Mouse (Mus musculus) cerebellum, adult 2 months (tissue): ENCODE data around the gene Arhgef7. TPM values are rescaled to one million over a fixed set of nuclear protein-coding genes. Genes with fewer than 3 reads are reported as not detected.

Source experiments
- DNase-seq, 2 experiments: peaks; one replicate each; pipeline ENCODE4 v3.0.0; 2021
- H3K27ac ChIP-seq: fragments of 200-500 bp; 2 replicates; pipeline ENCODE4 v1.5.1; 2012; ENCODE audit warnings: low read length, control low read depth, inconsistent platforms; ENCODE audit not compliant: insufficient read depth
- H3K27me3 ChIP-seq: fragments of 200-500 bp; 2 replicates; pipeline ENCODE4 v1.6.1; 2012; ENCODE audit warnings: inconsistent platforms, mild to moderate bottlenecking, low read length, moderate library complexity; ENCODE audit not compliant: control insufficient read depth, insufficient read depth
- H3K4me1 ChIP-seq: fragments of 200-500 bp; 2 replicates; pipeline ENCODE4 v1.6.1; 2011; ENCODE audit warnings: low read length; ENCODE audit not compliant: control insufficient read depth, insufficient read depth
- H3K4me3 ChIP-seq: fragments of 200-500 bp; replicated peaks from 2 replicates; pipeline ENCODE3; 2011; ENCODE audit warnings: mild to moderate bottlenecking, low read depth, low read length, control low read depth; ENCODE audit not compliant: insufficient read depth
- CTCF ChIP-seq: fragments of 200-500 bp; IDR thresholded peaks from 2 replicates; pipeline ENCODE4 v1.5.1; 2011; ENCODE audit warnings: low read depth, mild to moderate bottlenecking, control low read depth, low read length, moderate library complexity, borderline replicate concordance; ENCODE audit not compliant: insufficient read depth
- POLR2A ChIP-seq: fragments of 200-500 bp; IDR thresholded peaks from 2 replicates; pipeline ENCODE4 v1.6.1; 2011; ENCODE audit warnings: low read length, control low read depth, borderline replicate concordance; ENCODE audit not compliant: insufficient read depth
- WGBS: fragments of 180-500 bp; shearing (Covaris S2); methylation state at CpG from one replicate; pipeline ENCODE4 v1.1.7; 2018; 5-methylcytosine and 5-hydroxymethylcytosine counted together
- polyA plus RNA-seq: library from polyadenylated mRNA; depleted of rRNA; stranded (reverse); fragments of >200 nt; gene quantifications from 2 replicates; pipeline ENCODE4 v1.2.3, GENCODE M21; 2012

Gene Arhgef7
- polyA plus RNA-seq, 1 experiment: 134 TPM

DNA sequence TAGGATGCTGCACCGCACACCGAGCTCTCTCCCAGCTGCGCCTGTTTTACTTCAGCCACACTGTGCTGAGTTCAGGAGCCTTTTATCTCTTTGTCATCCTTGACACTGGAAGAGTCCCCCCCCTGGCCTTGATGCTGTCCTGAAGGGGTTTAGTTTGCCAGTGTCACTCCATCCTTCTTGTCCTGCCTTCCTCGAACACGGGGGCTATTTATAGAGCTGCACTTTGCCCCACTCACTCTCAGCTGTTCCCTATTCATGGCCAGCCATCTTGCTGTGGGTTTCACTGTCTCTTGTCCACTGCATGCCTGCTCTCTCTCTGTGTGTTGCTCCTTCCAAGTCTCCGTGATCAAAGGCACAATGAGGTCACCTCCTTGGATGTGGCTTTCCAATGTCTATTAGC, 22.0 kb downstream of the Arhgef7 start:
- no peak overlapping the region for H3K4me3 ChIP-seq
- DNase-seq: no peak
- no peak overlapping the region for H3K27ac ChIP-seq
- TF ChIP-seq POLR2A: no peak
- TF ChIP-seq CTCF: no peak
- no peaks in the 10 kb centered on the region for H3K27me3 ChIP-seq
- H3K4me1 ChIP-seq: peaks cover 6% of the 10 kb centered on the region
- 59% methylated on average over 6 of the region's 6 CpGs for WGBS

DNA sequence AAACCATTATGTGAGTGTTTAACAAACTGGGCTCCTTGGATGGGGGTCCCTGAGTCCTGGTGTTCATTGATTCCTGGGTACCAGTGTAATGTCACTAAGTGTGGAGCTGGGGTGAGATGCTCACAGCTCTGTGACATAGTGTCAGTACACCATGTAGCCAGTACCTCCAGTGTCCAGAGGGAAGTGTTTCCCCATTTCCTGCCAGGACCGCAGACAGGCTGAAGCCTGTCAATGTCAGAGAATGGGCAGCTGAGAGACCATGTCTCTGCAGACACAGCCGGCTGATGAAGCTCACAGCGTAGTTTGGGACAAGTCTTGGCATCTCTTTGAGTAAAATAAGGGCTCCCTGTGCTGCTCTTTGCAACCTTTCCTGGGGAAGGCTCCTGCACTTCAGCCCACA, 24.8 kb downstream of the Arhgef7 start:
- WGBS: 74% methylated on average over 3 of the region's 3 CpGs
- no peak for TF ChIP-seq POLR2A
- no peak for DNase-seq
- Histone ChIP-seq H3K4me3 (no peak overlapping the region), H3K27me3 (no peaks in the 10 kb centered on the region), H3K27ac (no peak overlapping the region), H3K4me1 (peaks cover 3% of the 10 kb centered on the region)

DNA sequence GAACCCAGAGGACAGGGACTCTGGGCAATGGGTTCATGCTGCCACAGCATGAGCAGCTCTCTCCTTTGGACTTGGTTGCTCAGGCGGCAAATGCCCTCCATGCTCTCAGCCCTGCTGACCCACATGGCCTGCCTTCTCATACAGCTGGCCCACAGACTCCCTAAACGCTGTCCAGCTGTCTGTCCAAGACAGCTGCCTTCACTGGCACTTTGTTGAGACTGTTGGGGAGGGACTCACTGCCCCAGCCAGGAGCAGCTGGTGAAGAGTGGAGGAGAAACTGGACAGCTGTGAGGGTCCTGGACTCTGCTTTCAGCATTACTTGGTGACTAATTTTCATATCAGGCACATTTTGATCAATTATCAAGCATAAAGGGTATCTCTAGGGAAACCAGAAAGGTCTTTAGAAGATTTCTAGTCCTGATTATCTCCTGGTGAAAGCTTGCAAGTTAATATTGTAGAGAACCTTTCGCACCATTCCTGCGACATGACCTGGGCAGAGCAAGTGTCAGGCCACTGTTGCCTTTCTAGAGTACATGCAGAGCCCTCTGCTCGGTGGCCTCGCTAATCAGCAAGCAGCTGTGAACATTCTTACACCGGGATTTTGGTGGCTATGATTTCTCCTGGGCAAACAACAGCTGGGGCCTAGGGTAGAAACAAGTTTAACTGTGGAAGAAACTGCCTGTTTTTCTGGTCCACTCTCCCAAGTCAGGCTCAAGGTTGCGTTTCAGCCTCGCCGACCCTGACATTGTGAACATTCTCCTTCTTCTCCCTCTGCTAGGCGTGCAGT, 25.8 kb downstream of the Arhgef7 start:
- no peak overlapping the region for H3K27ac ChIP-seq
- H3K4me3 ChIP-seq: no peak overlapping the region
- TF ChIP-seq CTCF: no peak
- TF ChIP-seq POLR2A: no peak
- H3K4me1 ChIP-seq: peaks cover 6% of the 10 kb centered on the region
- H3K27me3 ChIP-seq: no peaks in the 10 kb centered on the region
- DNase-seq: no peak
- 74% methylated on average over 11 of the region's 11 CpGs for WGBS

DNA sequence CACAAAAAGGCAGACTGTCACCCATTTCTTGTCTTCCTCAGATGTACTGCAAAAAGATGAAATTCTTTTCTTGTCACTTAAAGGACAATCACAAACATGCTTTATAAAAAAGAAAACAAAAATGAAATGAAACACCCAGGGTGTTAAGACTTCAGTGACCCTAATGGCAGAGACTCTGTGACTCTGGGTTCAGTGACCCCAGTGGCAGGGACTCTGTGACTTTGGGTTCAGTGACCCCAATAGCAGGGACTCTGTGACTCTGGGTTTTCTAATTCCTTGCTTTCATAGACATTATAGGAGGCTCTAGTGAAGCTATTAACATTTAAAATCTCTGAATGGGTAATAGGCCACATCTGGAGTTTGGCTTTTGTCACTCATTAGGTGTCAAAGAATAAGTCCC, 27.2 kb downstream of the Arhgef7 start:
- no peak overlapping the region for H3K27ac ChIP-seq
- TF ChIP-seq POLR2A: no peak
- no peak for TF ChIP-seq CTCF
- DNase-seq: no peak
- H3K4me3 ChIP-seq: no peak overlapping the region
- peaks cover 3% of the 10 kb centered on the region; the same call in 1 of the 2 replicates for H3K4me1 ChIP-seq
- H3K27me3 ChIP-seq: no peaks in the 10 kb centered on the region

DNA sequence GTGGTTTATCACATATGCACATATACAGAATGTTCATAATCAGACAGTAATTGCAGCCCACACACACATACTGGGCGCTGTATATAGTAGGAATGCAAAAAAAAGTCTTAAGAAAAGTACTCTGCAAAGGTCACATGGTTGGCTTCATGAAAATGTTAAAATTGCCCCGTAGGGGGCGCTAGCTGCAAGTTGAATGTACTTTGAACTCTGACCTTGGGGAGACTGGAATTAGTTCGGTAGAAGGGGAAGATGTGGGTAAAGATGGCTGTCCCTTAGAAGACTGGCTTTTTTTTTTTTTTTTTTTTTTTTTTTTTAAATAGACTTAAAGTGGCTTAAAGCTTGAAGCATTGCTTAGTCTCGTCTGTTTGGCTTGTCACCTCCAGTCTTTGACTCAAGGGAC, 28.4 kb downstream of the Arhgef7 start:
- DNase-seq: peak; percentile 70 to 77
- peaks cover 4% of the 10 kb centered on the region; the same call in 1 of the 2 replicates for H3K4me1 ChIP-seq
- no peak for TF ChIP-seq POLR2A
- TF ChIP-seq CTCF: peak; percentile 60; the same call in 1 of the 2 replicates
- no peak overlapping the region for H3K4me3 ChIP-seq
- WGBS: 10% methylated on average over 5 of the region's 5 CpGs
- no peaks in the 10 kb centered on the region for H3K27me3 ChIP-seq
- H3K27ac ChIP-seq: no peak overlapping the region

DNA sequence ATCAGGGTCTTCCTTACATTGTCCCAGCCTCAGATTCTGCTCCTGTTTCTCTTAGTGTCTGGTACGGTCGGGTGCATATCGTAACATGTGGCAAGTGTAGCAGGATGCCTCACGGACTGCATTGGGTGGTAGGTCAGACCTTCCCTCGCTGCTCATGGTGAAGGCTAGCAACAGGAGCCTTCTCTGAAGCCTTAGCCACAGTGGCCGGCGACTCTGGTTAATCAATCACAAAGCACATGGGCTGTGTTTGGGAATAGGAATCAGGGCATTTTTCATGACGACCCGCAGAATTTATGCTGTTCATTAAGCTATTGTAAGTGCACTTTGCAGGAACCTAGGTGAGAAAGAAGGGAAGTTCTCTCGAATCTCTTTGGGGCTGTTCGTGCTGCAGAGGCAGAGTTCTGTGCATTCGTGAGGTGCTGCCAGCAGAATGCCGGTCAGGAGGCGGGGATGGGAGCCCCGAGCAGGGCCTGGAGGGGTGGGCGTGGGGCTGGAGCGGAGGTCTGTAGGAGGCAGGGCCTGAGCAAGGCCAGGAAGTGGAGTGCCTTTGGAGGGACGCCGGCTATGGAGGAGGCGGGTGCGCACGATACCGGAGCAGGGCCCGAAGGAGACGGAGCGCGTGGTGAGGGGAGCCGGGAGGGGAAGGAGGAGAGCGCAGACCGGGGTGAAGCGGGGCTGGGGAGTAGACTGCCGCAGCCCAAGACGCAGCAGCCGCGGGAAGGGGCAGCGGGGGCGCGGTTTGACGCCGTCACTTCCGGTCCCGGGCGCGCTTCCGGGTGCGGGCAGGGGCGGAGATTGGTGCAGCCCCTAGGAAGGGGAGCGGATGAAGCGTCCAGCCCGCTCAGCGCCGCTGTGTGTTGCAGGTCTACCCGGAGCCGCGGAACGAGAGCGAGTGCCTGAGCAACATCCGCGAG, 30.3 kb downstream of the Arhgef7 start:
- H3K4me1 ChIP-seq: peaks cover 14% of the 10 kb centered on the region; the same call in 1 of the 2 replicates
- peak; percentile 88 to 91 for DNase-seq
- H3K4me3 ChIP-seq: peak overlapping the region; percentile 80
- TF ChIP-seq CTCF (no peak), POLR2A (peak; percentile 66)
- no peaks in the 10 kb centered on the region for H3K27me3 ChIP-seq
- peak overlapping the region; percentile 65; the same call in 1 of the 2 replicates for H3K27ac ChIP-seq
- WGBS: under 1% methylated on average over 56 of the region's 59 CpGs

DNA sequence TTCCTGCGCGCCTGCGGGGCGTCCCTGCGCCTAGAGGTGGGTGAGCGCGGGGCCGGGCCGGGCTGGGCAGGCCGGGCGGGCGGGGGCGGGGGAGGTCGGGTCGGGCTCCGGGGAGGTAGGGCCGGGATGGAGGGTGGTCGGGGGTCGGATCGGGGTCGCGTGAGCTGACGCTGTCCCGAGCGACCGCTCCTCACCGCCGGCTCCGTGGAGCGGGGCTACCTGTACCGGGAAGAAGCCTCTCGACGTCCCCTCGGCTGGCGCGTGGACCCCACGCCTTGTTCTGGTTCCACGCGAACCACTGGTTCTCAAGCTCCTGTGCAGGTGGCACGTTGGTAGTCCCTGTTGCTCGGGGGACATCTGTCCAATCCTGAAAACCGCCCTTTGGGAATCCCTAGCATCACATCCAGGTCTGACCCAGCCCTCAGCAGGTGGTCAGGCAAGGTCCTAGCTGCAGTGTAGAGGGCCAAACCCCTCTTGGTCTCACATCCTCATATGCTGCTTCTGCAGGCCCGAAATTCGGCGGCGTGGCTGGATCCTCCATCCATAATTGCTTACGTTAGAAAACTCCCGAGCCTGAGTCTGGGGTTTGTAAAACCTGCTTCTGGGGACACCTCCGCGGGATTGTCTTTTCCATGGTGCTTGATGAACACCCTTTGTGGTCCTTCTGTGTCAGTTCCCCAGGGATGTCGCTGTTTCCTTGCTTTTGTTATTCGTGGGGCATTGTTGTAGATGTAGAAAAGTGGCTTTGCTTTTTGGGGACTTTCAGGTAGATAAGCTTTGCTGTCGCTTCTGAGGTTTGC, 31.2 kb downstream of the Arhgef7 start:
- Histone ChIP-seq H3K27me3 (no peaks in the 10 kb centered on the region), H3K4me1 (peaks cover 18% of the 10 kb centered on the region; the same call in 1 of the 2 replicates), H3K27ac (peak overlapping the region; percentile 62), H3K4me3 (peak overlapping the region; percentile 80)
- peak; percentile 70 to 73 for DNase-seq
- TF ChIP-seq CTCF (peak; percentile 39; the same call in 1 of the 2 replicates), POLR2A (no peak)
- WGBS: 1% methylated on average over 35 of the region's 53 CpGs
